Mouse (Mus musculus) thymus, adult 2 months (tissue): ENCODE results near the gene Slc25a10. TPM values are rescaled to one million over a fixed set of nuclear protein-coding genes. Genes with fewer than 3 reads are reported as not detected.

Experiments
- DNase-seq: peaks from one replicate; pipeline ENCODE4 v3.0.0; 2021
- H3K27ac ChIP-seq: fragments of 200-500 bp; 2 replicates; pipeline ENCODE4 v1.5.1; 2012; ENCODE audit warnings: low read length, control low read depth; ENCODE audit not compliant: control insufficient read depth, insufficient read depth
- H3K27me3 ChIP-seq: fragments of 200-500 bp; 2 replicates; pipeline ENCODE4 v1.6.1; 2012; ENCODE audit warnings: mild to moderate bottlenecking, low read length, moderate library complexity, mixed read lengths; ENCODE audit not compliant: control insufficient read depth, insufficient read depth
- H3K36me3 ChIP-seq: fragments of 200-500 bp; 2 replicates; pipeline ENCODE4 v1.6.1; 2012; ENCODE audit warnings: mild to moderate bottlenecking, low read length, moderate library complexity; ENCODE audit not compliant: control insufficient read depth, insufficient read depth
- H3K4me1 ChIP-seq: fragments of 200-500 bp; replicated peaks from 2 replicates; pipeline ENCODE4 v1.6.1; 2012; ENCODE audit warnings: low read length; ENCODE audit not compliant: control insufficient read depth, insufficient read depth
- H3K4me3 ChIP-seq: fragments of 200-500 bp; 2 replicates; pipeline ENCODE4 v1.5.1; 2012; ENCODE audit warnings: mild to moderate bottlenecking, low read length, control low read depth, moderate library complexity; ENCODE audit not compliant: control insufficient read depth, insufficient read depth
- CTCF ChIP-seq: fragments of 200-500 bp; IDR thresholded peaks from 2 replicates; pipeline ENCODE4 v1.5.1; 2012; ENCODE audit warnings: mild to moderate bottlenecking, control low read depth, low read length, moderate library complexity, borderline replicate concordance; ENCODE audit not compliant: control insufficient read depth, poor library complexity, insufficient read depth; ENCODE audit errors: extremely low read depth
- POLR2A ChIP-seq: fragments of 200-500 bp; IDR thresholded peaks from 2 replicates; pipeline ENCODE4 v1.6.1; 2012; ENCODE audit warnings: mild to moderate bottlenecking, low read length, control low read depth, moderate library complexity; ENCODE audit not compliant: control insufficient read depth, poor library complexity, insufficient read depth; ENCODE audit errors: extremely low read depth
- WGBS: fragments of 180-500 bp; shearing (Covaris S2); methylation state at CpG from one replicate; pipeline ENCODE4 v1.1.7; 2018; 5-methylcytosine and 5-hydroxymethylcytosine counted together
- polyA plus RNA-seq: library from polyadenylated mRNA; depleted of rRNA; stranded (reverse); fragments of >200 nt; gene quantifications from 2 replicates; pipeline ENCODE4 v1.2.3, GENCODE M21; 2012

Gene Slc25a10
- polyA plus RNA-seq, 1 experiment: 102 TPM

DNA sequence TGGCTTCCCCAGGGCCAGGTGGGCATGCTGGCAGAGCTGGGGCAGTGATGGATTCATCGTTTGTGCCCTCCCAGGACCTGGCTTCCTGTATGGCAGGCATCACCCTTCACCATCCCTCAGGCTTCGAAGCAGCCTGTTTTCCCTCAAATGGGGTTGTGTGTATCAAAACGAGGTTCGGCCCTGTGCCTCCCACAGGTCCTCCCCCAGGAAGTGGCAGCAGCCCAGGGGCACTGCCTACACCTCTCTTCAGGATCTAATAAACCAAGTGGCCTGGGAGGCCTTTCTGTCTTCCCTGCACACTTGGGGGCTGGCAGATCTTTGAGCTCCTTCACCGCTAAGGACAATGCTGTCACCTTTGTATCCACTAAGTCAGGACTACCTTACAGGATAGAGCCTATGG, 7.3 kb downstream of the Slc25a10 start:
- Histone ChIP-seq H3K27ac (no peak overlapping the region), H3K27me3 (no peaks in the 10 kb centered on the region), H3K36me3 (no peaks in the 10 kb centered on the region), H3K4me3 (no peak overlapping the region), H3K4me1 (no peaks in the 10 kb centered on the region)
- TF ChIP-seq CTCF: no peak
- TF ChIP-seq POLR2A: no peak
- 87% methylated on average over 5 of the region's 5 CpGs for WGBS
- no peak for DNase-seq

DNA sequence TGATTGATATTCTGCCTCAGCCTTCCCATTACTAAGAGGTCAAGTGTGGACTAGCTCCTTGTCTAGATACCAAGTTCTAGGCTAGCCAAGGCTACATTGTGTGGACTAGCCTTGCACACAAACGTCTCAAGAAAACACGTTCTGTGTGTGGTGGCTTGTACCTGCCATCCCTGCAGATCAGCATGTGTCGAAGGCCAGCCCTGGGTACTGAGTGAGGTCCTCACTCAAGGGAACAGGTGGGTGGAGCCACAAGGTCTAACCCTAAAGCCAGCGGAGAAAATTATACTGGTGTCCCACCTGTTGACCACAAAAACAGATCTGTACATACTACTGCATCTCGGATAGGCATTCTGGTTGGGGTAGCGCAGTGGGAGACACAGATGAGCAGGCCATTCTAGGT, 8.3 kb downstream of the Slc25a10 start:
- TF ChIP-seq CTCF (no peak), POLR2A (no peak)
- DNase-seq: no peak
- Histone ChIP-seq H3K27me3 (no peaks in the 10 kb centered on the region), H3K4me3 (no peak overlapping the region), H3K36me3 (no peaks in the 10 kb centered on the region), H3K4me1 (no peaks in the 10 kb centered on the region), H3K27ac (no peak overlapping the region)
- WGBS: 89% methylated on average over 6 of the region's 6 CpGs

DNA sequence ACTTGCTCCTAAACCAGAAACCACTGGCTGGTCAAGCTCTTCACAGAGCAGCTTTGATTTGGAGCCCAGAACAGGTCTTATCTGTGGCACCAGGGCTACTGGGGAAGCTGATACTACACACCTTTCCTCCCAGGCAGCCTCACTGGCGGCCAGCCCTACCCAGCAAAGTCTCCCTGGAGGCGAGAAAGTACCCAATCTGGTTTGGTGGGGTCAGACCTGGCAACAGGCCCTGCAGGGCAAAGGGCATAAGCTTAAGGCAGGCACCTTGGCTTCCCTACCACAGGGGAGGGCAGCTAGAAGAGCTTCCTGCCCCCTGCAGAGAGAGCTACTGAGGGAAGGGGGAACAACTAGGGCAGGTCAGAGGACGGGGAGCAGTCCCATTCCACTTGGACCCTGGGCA, 8.7 kb downstream of the Slc25a10 start:
- H3K36me3 ChIP-seq: no peaks in the 10 kb centered on the region
- no peak for TF ChIP-seq POLR2A
- TF ChIP-seq CTCF: no peak
- H3K4me1 ChIP-seq: no peaks in the 10 kb centered on the region
- H3K4me3 ChIP-seq: no peak overlapping the region
- WGBS: 33% methylated on average over 3 of the region's 3 CpGs
- no peak overlapping the region for H3K27ac ChIP-seq
- no peaks in the 10 kb centered on the region for H3K27me3 ChIP-seq
- DNase-seq: no peak

DNA sequence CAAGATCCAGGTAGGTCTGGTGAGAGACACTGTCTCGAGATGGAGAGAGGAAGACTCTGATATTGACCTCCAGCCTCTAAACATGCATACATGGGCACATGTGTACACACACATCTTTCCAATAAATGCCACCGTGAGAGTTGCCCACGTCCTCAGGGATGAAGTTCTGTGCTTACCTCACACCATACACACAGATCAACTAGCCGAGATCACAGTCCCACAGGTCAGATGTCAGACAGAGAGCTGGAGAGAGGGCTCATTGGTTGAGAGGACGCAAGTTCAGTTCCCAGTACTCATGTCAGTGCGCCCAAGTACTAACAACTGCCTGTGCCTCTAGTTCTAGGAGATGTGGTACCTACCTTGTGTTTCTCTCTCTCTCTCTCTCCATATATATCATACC, 9.4 kb downstream of the Slc25a10 start:
- WGBS: 65% methylated on average over 6 of the region's 6 CpGs
- Histone ChIP-seq H3K4me3 (no peak overlapping the region), H3K4me1 (no peaks in the 10 kb centered on the region), H3K27me3 (no peaks in the 10 kb centered on the region), H3K27ac (no peak overlapping the region), H3K36me3 (no peaks in the 10 kb centered on the region)
- no peak for DNase-seq
- TF ChIP-seq CTCF (no peak), POLR2A (no peak)

DNA sequence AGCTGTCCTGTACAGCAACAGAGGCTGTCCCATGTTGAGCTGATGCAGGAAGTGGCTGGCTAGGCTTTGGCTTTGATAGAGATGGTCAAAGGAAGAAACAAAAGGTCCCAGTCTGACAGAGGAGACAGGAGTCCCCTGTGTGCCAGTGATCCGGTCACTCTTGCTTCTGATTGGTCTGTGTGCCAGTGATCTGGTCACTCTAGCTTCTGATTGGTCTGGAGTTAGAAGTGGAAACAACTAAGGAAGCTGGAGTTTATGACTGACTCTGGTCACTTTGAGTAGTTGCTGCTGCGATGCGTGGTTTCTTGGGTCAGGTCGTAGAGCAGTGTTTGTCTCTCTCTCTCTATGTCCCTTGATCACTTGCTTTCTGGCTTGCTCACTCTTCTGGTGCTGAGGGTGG, 10.1 kb downstream of the Slc25a10 start:
- no peak for DNase-seq
- 74% methylated on average over 4 of the region's 4 CpGs for WGBS
- H3K27me3 ChIP-seq: no peaks in the 10 kb centered on the region

DNA sequence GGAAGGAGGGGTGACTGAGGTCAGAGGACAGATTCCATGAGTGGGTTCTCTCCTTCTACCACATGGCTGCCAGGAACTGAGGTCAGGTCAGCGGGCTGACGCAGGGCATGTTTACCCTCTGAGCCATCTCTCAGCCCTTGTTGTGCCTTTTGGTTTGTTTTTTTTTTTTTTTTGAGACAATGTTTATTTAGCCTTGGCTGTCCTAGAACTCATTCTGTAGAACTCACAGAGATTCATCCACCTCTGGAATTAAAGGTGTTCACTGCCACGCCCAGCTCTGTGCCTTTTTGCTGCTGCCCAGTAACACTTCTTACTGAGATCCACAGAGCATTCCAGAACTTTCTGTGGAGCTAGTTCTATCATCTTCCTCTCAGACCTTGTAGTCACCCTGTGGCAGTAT, 14.0 kb downstream of the Slc25a10 start:
- H3K27me3 ChIP-seq: no peaks in the 10 kb centered on the region
- 97% methylated on average over 3 of the region's 3 CpGs for WGBS
- H3K36me3 ChIP-seq: no peaks in the 10 kb centered on the region
- H3K4me3 ChIP-seq: no peak overlapping the region
- no peak for TF ChIP-seq POLR2A
- TF ChIP-seq CTCF: no peak
- H3K27ac ChIP-seq: no peak overlapping the region
- no peak for DNase-seq
- H3K4me1 ChIP-seq: peaks cover 11% of the 10 kb centered on the region

More for the DNA sequence above, 10.1 kb downstream of the Slc25a10 start:
- H3K36me3 ChIP-seq: no peaks in the 10 kb centered on the region
- TF ChIP-seq POLR2A (no peak), CTCF (no peak)
- H3K27ac ChIP-seq: no peak overlapping the region
- H3K4me1 ChIP-seq: no peaks in the 10 kb centered on the region
- no peak overlapping the region for H3K4me3 ChIP-seq

DNA sequence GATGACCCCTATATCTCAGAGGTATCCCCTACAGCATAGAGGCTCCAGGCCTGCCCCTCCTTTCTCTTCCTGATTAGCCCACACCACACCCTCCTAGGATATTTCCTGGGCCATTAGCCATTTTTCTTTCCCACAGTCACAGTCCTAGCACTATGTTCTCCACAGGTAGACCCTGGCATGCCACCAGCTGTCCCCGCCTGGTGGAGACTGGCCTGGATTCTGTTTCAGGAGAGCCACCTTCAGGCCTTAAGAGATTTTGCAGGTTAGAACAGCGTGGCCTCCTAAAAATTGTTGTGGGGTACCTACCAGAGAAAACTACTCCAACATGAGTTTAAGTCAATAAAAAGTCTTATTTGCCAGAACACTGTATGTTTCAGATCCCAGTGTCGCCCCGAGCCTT, 15.3 kb downstream of the Slc25a10 start:
- Histone ChIP-seq H3K27ac (no peak overlapping the region), H3K4me3 (no peak overlapping the region), H3K4me1 (peaks cover 20% of the 10 kb centered on the region), H3K27me3 (no peaks in the 10 kb centered on the region), H3K36me3 (no peaks in the 10 kb centered on the region)
- WGBS: 60% methylated on average over 4 of the region's 4 CpGs
- DNase-seq: no peak
- TF ChIP-seq CTCF: peak; percentile 61; the same call in 1 of the 2 replicates
- TF ChIP-seq POLR2A: no peak
